Mouse (Mus musculus): ENCODE measurements at regions not wholly inside any gene's neighbourhood (a gene's known extent, or its start where the extent isn't known, plus 50 kb on each side); places are given as distances from the start of the nearest gene placed in this dataset.

DNA sequence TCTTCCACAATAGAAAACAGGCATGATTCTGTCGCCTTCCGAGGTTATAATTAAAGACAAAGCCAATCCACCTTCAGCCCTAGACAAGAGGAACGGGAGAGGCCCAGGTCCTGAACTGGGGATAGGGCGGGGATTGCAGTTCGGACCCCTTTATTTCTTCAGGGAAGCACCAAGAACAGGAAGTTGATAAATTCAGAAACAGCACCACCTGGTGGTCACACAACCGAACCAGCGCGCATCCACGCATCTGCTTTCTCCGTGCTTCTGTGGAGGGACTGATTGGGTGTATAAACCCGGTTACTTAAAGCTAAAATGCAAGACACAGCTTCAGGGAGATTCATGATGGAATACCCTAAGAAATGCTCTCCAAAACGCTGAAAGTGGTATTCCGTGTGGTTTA, 233.2 kb downstream of the Rps15a start:
- TF ChIP-seq POLR2A (IDR thresholded peaks at IDR 0.05; ENCODE audit: low read depth, low read length) (no peak), CTCF (conservative IDR thresholded peaks at IDR 0.05; ENCODE audit: insufficient read depth, insufficient read length, low read depth, low read length) (peak; percentile 76)

Data from kidney, adult 2 months (tissue).